Mouse (Mus musculus) hindbrain, embryonic 16.5 days (tissue): ENCODE data around the gene Gm9780. TPM values are rescaled to one million over a fixed set of nuclear protein-coding genes. Genes with fewer than 3 reads are reported as not detected.
"Not testable (repeated sequence)": the region's sequence is repeated elsewhere in the genome, so short reads cannot be mapped to it uniquely, and the experiment has no call there.

ENCODE experiments used
- ATAC-seq: fragments of 200-750 bp; cut with Nextera tagmentation; 2 replicates; pipeline ENCODE4 v1.8.0; 2017; ENCODE audit warnings: moderate TSS enrichment, moderate library complexity
- H3K27ac ChIP-seq: fragments of 300-500 bp; sonication (generic); 2 replicates; pipeline ENCODE4 v1.5.1; 2014; ENCODE audit warnings: low read depth, mild to moderate bottlenecking, control low read depth, low read length, moderate library complexity
- H3K27me3 ChIP-seq: fragments of 300-500 bp; sonication (generic); replicated peaks from 2 replicates; pipeline ENCODE4 v1.6.1; 2014; ENCODE audit warnings: low read length; ENCODE audit not compliant: control insufficient read depth, insufficient read depth
- H3K36me3 ChIP-seq: fragments of 300-500 bp; sonication (generic); 2 replicates; pipeline ENCODE4 v1.6.1; 2014; ENCODE audit warnings: mild to moderate bottlenecking, low read length, moderate library complexity, mixed read lengths; ENCODE audit not compliant: control insufficient read depth, insufficient read depth
- H3K4me1 ChIP-seq: fragments of 300-500 bp; sonication (generic); 2 replicates; pipeline ENCODE4 v1.6.1; 2014; ENCODE audit warnings: low read depth, low read length; ENCODE audit not compliant: control insufficient read depth, insufficient read depth
- H3K4me2 ChIP-seq: fragments of 300-500 bp; sonication (generic); 2 replicates; pipeline ENCODE4 v1.6.1; 2014; ENCODE audit warnings: mild to moderate bottlenecking, low read length, control low read depth, moderate library complexity
- H3K4me3 ChIP-seq: fragments of 300-500 bp; sonication (generic); 2 replicates; pipeline ENCODE4 v1.5.1; 2014; ENCODE audit warnings: mild to moderate bottlenecking, low read length, control low read depth, moderate library complexity
- H3K9ac ChIP-seq: fragments of 300-500 bp; sonication (generic); 2 replicates; pipeline ENCODE4 v1.6.1; 2014; ENCODE audit warnings: low read depth, mild to moderate bottlenecking, control low read depth, low read length, moderate library complexity
- H3K9me3 ChIP-seq: fragments of 300-500 bp; sonication (generic); 2 replicates; pipeline ENCODE4 v1.6.1; 2014; ENCODE audit warnings: mild to moderate bottlenecking, low read length, moderate library complexity; ENCODE audit not compliant: control insufficient read depth
- WGBS: fragments of 180-500 bp; shearing (Covaris S2); extraction: QIAGEN DNeasy Blood & Tissue Kit; methylation state at CpG from one replicate; pipeline ENCODE4 v1.1.7; 2014; 5-methylcytosine and 5-hydroxymethylcytosine counted together
- polyA plus RNA-seq: library from polyadenylated mRNA; unstranded; fragments of >200 nt; fragmentation: Nextera tagmentation; extraction: Ambion mirVana; gene quantifications from 2 replicates; pipeline ENCODE4 v1.2.1, GENCODE M21; 2015

The Gm9780 gene
- polyA plus RNA-seq, 1 experiment from 2014 or later = 8.6 TPM

DNA sequence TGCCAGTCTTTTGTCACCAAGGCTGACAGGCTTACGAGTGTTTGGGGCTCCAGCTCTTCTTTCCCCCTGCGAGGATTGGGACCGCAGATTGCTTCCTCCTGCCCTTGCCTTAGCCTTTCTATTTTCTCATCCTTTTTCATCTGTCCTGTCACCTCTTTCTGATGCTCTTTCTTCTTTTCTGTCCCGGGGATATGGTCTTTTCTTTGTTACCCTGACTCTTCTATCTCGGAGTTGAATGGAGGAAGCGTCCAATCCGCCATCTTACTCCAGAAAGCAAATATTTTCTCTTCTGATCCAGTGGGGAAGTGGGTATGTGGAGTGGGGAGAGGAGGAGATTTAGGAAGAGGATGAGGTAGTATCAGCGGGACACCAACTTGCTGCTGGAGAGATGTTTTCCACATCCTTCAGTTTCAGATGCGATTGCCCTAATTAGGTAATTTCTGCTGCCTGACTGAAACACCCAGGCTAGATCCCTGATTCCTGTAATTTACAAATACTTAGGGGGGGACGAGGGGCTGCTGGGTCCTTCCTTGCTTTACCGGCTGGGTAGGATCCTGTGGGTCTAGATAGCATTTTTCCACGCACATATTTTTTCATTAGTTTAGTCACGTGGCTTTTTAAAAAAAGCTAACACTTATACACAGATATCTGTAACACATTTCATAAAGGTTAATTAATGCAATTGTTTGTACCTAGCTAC, 63.1 kb downstream of the Gm9780 start:
- ATAC-seq = peak; percentile 66
- not testable (repeated sequence) for H3K36me3 ChIP-seq, H3K4me1 ChIP-seq, H3K9me3 ChIP-seq, H3K9ac ChIP-seq, H3K27me3 ChIP-seq
- Histone ChIP-seq H3K4me2 (peak overlapping the region; percentile 44), H3K4me3 (peak overlapping the region; percentile 26; the same call in 1 of the 2 replicates), H3K27ac (peak overlapping the region; percentile 70)
- 0% methylated on average over 6 of the region's 13 CpGs for WGBS

DNA sequence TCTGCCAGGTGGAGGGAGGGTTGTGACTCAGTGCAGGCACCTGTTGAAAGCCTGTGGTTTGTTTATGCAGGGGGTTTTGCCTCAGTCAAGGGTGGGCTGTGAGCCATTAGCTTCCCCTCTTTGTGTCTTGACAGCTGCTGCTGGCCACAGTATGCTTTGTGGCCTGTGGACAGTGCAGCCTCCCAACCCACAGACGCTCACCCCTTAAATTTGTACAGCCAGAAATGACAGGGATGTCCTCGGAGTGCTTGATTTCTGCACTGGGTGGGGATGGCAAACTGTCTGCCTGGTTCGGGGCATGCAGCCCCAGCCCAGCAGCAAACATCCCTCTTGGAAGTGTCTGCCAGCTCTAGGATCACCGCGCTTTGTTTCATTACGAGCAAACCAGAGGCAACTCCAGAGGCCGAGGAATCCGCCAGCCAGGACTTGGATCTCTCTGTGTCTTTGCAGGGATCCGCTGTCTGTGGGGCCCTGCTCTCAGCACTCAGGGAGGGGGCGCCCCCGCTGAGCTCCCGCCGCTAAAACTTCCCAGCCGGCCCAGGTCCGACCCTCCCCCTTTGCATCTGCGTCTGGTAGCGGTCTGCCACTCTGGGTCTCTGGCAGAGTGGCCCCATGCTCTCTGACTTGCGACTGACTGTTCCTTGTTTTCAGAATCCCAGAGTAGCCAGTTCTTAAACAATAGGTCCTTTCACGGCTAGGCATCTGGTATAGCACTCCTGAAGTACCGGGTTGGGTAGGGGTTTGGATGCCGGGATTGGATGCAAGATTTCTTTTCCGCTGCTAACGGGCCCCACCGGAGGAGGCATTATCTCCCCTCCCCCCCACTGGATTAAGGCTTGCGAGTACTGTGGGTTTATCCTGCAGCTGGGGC, 63.9 kb downstream of the Gm9780 start, which contains the start of gene Duxbl1:
Gene Duxbl1, plus strand, starts transcription at position 207 of the 871 bp plus-strand sequence.
- not testable (repeated sequence) for H3K9me3 ChIP-seq, H3K9ac ChIP-seq, H3K4me1 ChIP-seq, H3K27me3 ChIP-seq, H3K36me3 ChIP-seq
- WGBS = no CpG with 5 or more reads among the region's 25 CpGs
- peak; percentile 94 for ATAC-seq
- peak within 1 kb of the TSS; percentile 70 for H3K27ac ChIP-seq
- peak within 1 kb of the TSS; percentile 44 for H3K4me2 ChIP-seq
- peak within 1 kb of the TSS; percentile 26; the same call in 1 of the 2 replicates for H3K4me3 ChIP-seq

Other genes starting within 250 kb of the Gm9780 start
- 3.1 and 4.0 TPM in 2 replicates for gene Anxa11, start 200.6 kb downstream of the Gm9780 start, polyA plus RNA-seq
- not detected in 2 replicates for gene Plac9a, start 139.6 kb downstream of the Gm9780 start, polyA plus RNA-seq
- gene Tmem254a, start 115.0 kb downstream of the Gm9780 start, polyA plus RNA-seq = 4.7 and 6.7 TPM in 2 replicates
- not detected in 2 replicates for gene Cphx1, start 104.4 kb downstream of the Gm9780 start, polyA plus RNA-seq
- 1.3 and 1.7 TPM in 2 replicates for gene Duxbl1, start 64.1 kb downstream of the Gm9780 start, polyA plus RNA-seq
- gene Tmem254c, start 24.6 kb upstream of the Gm9780 start, polyA plus RNA-seq = 31.1 and 32.6 TPM in 2 replicates
- not detected in 2 replicates for gene Cphx2, start 38.8 kb upstream of the Gm9780 start, polyA plus RNA-seq
- not detected in 2 replicates for gene Cphx3, start 39.6 kb upstream of the Gm9780 start, polyA plus RNA-seq
- 1.0 and 1.3 TPM in 2 replicates for gene Duxbl2, start 75.6 kb upstream of the Gm9780 start, polyA plus RNA-seq
- gene Plac9b, start 139.8 kb upstream of the Gm9780 start, polyA plus RNA-seq = 6.0 and 12.7 TPM in 2 replicates
- 34.1 and 36.7 TPM in 2 replicates for gene Tmem254b, start 164.3 kb upstream of the Gm9780 start, polyA plus RNA-seq
- gene Duxbl3, start 215.3 kb upstream of the Gm9780 start, polyA plus RNA-seq = 0.60 and 1.2 TPM in 2 replicates